Mouse (Mus musculus) ES-E14 (cell line): ENCODE results near the gene Rbm6.

Experiments
- CHD2 ChIP-seq: IDR thresholded peaks from 2 replicates; pipeline ENCODE4 v1.6.1; 2014; ENCODE audit warnings: mild to moderate bottlenecking, low read depth, low read length, inconsistent platforms
- HCFC1 ChIP-seq: IDR thresholded peaks from 2 replicates; pipeline ENCODE4 v1.6.1; 2012; ENCODE audit warnings: low read length, inconsistent platforms, borderline replicate concordance; ENCODE audit not compliant: insufficient read depth
- MAFK ChIP-seq: IDR thresholded peaks from 2 replicates; pipeline ENCODE4 v1.6.1; 2014; ENCODE audit warnings: mild to moderate bottlenecking, low read depth, low read length, inconsistent platforms; ENCODE audit not compliant: insufficient read depth
- ZC3H11A ChIP-seq: IDR thresholded peaks from 2 replicates; pipeline ENCODE4 v1.6.1; 2012; ENCODE audit warnings: low read depth, mild to moderate bottlenecking, inconsistent platforms, low read length, borderline replicate concordance

DNA sequence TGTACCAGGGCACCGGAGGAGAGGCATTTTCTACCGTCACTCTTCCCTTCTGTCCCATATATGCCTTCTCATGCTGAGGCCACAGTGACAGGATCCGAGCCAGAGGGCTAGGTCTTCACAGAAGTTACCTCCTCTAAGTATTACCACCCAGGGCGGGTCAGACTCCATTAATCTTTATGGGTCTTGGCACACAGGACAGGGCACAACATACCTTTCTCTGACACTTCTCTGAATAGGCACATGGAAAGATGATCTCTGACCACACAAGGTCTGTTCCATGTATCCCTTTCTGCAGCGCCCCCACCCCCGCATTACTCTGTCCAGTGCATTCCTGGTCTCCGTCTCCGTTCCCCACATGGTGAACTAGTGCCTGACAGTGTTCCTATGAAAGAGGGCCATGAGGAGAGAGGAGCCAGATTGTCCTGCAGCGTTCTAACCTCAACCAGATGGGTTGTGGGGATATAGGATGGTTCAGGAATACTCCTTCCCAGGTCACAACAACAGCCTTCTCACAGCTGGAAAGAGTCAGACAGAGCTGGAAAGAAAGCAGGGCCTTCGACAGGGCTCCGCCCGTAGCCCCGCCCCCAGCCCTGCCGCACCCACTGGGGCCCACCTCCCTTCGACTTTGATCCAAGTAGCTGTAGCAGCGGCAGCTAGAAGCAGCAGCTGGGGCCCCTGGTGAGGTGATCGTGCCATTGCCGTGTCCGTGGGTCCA is 33.4 kb upstream of the Rbm6 start, which contains the start of gene Mst1r:
- TF ChIP-seq CHD2 (no peak), ZC3H11A (no peak), HCFC1 (no peak), MAFK (no peak)
